Mouse (Mus musculus) telencephalon, adult 2 months (tissue): ENCODE results near the gene Hoxc10.

Experiments used
- DNase-seq: peaks from one replicate; pipeline ENCODE4 v3.0.0-alpha.2; 2011; ENCODE audit warnings: low read depth, low spot score

Gene Hoxc10

GRCm38 (mm10) chr15:102966776-102967311 is at the start of gene Hoxc10:
TSS of gene Hoxc10 (plus strand) at chr15:102966796.
- DNase-seq, result no peak

GRCm38 (mm10) chr15:102917972-102918572 is 48.5 kb upstream of the Hoxc10 start:
- DNase-seq, result no peak

- DNase-seq, result no peak
Observed at GRCm38 (mm10) chr15:102918611-102919265, 47.9 kb upstream of the Hoxc10 start.

- no peak for DNase-seq
Observed at GRCm38 (mm10) chr15:102919336-102920180, 47.0 kb upstream of the Hoxc10 start.

GRCm38 (mm10) chr15:102920619-102921018 is 46.0 kb upstream of the Hoxc10 start:
- DNase-seq, result no peak

- no peak for DNase-seq
Observed at GRCm38 (mm10) chr15:102921053-102922011, 45.3 kb upstream of the Hoxc10 start, which contains the start of gene Hoxc13. TSS of gene Hoxc13 (plus strand) at chr15:102921103.

- no peak for DNase-seq
Observed at GRCm38 (mm10) chr15:102922012-102922362, 44.6 kb upstream of the Hoxc10 start.

- no peak for DNase-seq
Observed at GRCm38 (mm10) chr15:102922636-102923500, 43.7 kb upstream of the Hoxc10 start.

- DNase-seq, result no peak
Observed at GRCm38 (mm10) chr15:102927032-102927645, 39.5 kb upstream of the Hoxc10 start.

GRCm38 (mm10) chr15:102931706-102932358 is 34.8 kb upstream of the Hoxc10 start:
- no peak for DNase-seq

GRCm38 (mm10) chr15:102934438-102934837 is 32.2 kb upstream of the Hoxc10 start:
- no peak for DNase-seq

GRCm38 (mm10) chr15:102934897-102935296 is 31.7 kb upstream of the Hoxc10 start:
- no peak for DNase-seq

GRCm38 (mm10) chr15:102936279-102936972 is 30.2 kb upstream of the Hoxc10 start, which contains the start of gene Hoxc12:
TSS of gene Hoxc12 (plus strand) at chr15:102936757.
- no peak for DNase-seq

GRCm38 (mm10) chr15:102937036-102937666 is 29.4 kb upstream of the Hoxc10 start:
- DNase-seq, result no peak

GRCm38 (mm10) chr15:102939256-102940155 is 27.1 kb upstream of the Hoxc10 start:
- no peak for DNase-seq

GRCm38 (mm10) chr15:102942739-102943467 is 23.7 kb upstream of the Hoxc10 start:
- DNase-seq, result no peak
